Mouse (Mus musculus) neural tube, embryonic 14.5 days (tissue): ENCODE measurements around the gene Grk3. TPM values are rescaled to one million over a fixed set of nuclear protein-coding genes. Genes with fewer than 3 reads are reported as not detected.

ENCODE experiments used
- ATAC-seq: fragments of 200-750 bp; cut with Nextera tagmentation; 2 replicates; pipeline ENCODE4 v1.8.0; 2017; ENCODE audit warnings: low read depth, mild to moderate bottlenecking, moderate TSS enrichment, moderate library complexity
- H3K27ac ChIP-seq: fragments of 300-500 bp; sonication (generic); 2 replicates; pipeline ENCODE4 v1.5.1; 2014; ENCODE audit warnings: low read depth, mild to moderate bottlenecking, control low read depth, low read length, moderate library complexity, mixed read lengths
- H3K27me3 ChIP-seq: fragments of 300-500 bp; sonication (generic); 2 replicates; pipeline ENCODE4 v1.6.1; 2014; ENCODE audit warnings: low read length; ENCODE audit not compliant: control insufficient read depth, insufficient read depth
- H3K36me3 ChIP-seq: fragments of 300-500 bp; sonication (generic); 2 replicates; pipeline ENCODE4 v1.6.1; 2014; ENCODE audit warnings: low read length, mixed read lengths; ENCODE audit not compliant: control insufficient read depth, insufficient read depth
- H3K4me1 ChIP-seq: fragments of 300-500 bp; sonication (generic); 2 replicates; pipeline ENCODE4 v1.6.1; 2014; ENCODE audit warnings: low read length; ENCODE audit not compliant: control insufficient read depth, insufficient read depth
- H3K4me2 ChIP-seq: fragments of 300-500 bp; sonication (generic); 2 replicates; pipeline ENCODE4 v1.6.1; 2014; ENCODE audit warnings: mild to moderate bottlenecking, low read depth, low read length, control low read depth
- H3K4me3 ChIP-seq: fragments of 300-500 bp; sonication (generic); 2 replicates; pipeline ENCODE4 v1.5.1; 2014; ENCODE audit warnings: low read depth, low read length, control low read depth, mixed read lengths
- H3K9ac ChIP-seq: fragments of 300-500 bp; sonication (generic); replicated peaks from 2 replicates; pipeline ENCODE4 v1.6.1; 2014; ENCODE audit warnings: low read depth, mild to moderate bottlenecking, control low read depth, low read length, mixed read lengths
- H3K9me3 ChIP-seq: fragments of 300-500 bp; sonication (generic); 2 replicates; pipeline ENCODE4 v1.6.1; 2016; ENCODE audit warnings: low read length; ENCODE audit not compliant: control insufficient read depth
- WGBS: fragments of 180-500 bp; shearing (Covaris S2); extraction: QIAGEN DNeasy Blood & Tissue Kit; methylation state at CpG from one replicate; pipeline ENCODE4 v1.1.7; 2014; 5-methylcytosine and 5-hydroxymethylcytosine counted together
- polyA plus RNA-seq: library from polyadenylated mRNA; unstranded; fragments of >200 nt; fragmentation: Nextera tagmentation; extraction: Ambion mirVana; gene quantifications from 2 replicates; pipeline ENCODE4 v1.2.1, GENCODE M21; 2014

Grk3 gene
- polyA plus RNA-seq, 1 experiment from 2014 or later: 26.6 TPM

DNA sequence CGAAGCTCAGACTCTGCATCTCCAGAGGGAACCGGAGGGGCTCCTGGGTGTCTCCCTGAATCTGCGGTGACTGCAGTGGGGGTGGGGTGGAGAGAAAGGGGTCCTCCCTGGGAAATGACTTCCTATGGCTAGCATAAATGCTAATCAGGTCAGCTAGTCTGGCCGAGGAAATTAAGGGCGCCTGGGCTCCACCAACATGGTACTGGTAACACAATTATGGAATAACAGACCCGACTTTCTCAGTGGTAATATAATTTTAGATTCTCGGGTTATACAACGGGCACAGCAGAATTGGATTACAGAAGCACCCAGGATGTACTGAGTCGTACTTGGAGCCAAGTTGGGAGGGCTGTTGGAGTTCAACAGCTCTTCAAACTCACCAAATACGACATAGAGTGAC lies 79.0 kb downstream of the Grk3 start:
- 87% methylated on average over 10 of the region's 10 CpGs for WGBS
- Histone ChIP-seq H3K4me2 (no peak overlapping the region), H3K27ac (no peak overlapping the region), H3K27me3 (no peaks in the 10 kb centered on the region), H3K9ac (no peak overlapping the region), H3K9me3 (no peaks in the 10 kb centered on the region), H3K4me1 (0 out of 2 replicates have a peak, but pooled peaks cover 4% of the 10 kb centered on the region), H3K36me3 (peaks cover 3% of the 10 kb centered on the region; the same call in 1 of the 2 replicates), H3K4me3 (no peak overlapping the region)
- no peak for ATAC-seq

DNA sequence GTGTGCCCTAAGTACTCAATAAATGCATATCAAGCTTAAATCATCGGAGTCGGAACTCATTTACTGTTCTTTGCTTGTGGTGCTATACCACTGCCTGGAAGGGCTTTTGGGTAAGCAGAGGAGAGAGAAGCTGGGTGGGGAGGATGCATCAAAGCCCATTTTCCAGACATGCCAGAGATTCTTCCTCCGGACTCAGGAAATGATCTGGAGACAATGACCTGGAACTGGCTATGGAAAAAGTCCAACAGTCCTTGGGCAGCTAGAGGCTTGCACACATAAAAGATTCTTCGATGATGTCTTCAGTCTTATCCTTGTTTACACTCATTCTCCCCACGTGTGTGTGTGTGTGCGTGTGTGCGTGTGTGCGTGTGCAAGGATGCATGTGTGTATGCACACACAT lies 80.2 kb downstream of the Grk3 start:
- Histone ChIP-seq H3K36me3 (no peaks in the 10 kb centered on the region), H3K9me3 (no peaks in the 10 kb centered on the region), H3K4me1 (0 out of 2 replicates have a peak, but pooled peaks cover 4% of the 10 kb centered on the region), H3K27ac (no peak overlapping the region), H3K9ac (no peak overlapping the region), H3K27me3 (no peaks in the 10 kb centered on the region), H3K4me2 (no peak overlapping the region), H3K4me3 (no peak overlapping the region)
- no peak for ATAC-seq
- 95% methylated on average over 8 of the region's 8 CpGs for WGBS

DNA sequence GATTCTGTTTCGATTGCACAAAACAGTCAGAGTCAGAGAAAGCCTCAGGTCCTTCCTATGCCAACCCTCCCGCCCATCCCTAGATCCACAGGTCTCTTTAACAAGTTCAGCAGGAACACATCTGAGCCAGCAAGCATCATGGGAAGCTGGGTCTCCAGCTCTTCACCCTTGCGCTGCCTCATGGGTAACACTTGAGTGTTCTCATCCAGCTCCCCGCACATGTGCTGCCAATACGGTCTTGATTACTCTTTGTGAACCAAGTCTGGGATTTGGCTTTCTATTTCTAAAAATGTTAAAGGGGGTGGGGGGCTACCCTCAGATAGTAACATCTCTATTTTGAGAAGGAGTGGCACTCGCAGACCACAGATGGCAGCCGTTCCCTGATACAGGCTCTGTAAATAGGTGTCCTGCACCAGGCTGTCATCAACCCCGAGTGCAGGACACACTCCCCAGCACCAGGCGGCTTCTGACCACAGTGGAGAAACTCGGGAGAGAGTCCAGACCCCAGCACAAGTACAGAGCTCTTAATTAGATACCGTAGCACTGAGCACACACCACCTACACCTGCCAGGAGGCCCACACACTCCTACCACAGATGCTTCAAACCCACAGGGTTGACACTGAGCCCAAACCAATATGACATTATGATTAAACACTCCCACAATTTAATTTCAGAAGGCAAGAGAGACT lies 82.6 kb downstream of the Grk3 start:
- Histone ChIP-seq H3K9ac (no peak overlapping the region), H3K9me3 (no peaks in the 10 kb centered on the region), H3K36me3 (no peaks in the 10 kb centered on the region), H3K4me2 (no peak overlapping the region), H3K4me1 (0 out of 2 replicates have a peak, but pooled peaks cover 4% of the 10 kb centered on the region), H3K4me3 (no peak overlapping the region), H3K27ac (no peak overlapping the region), H3K27me3 (no peaks in the 10 kb centered on the region)
- 86% methylated on average over 11 of the region's 11 CpGs for WGBS
- no peak for ATAC-seq

DNA sequence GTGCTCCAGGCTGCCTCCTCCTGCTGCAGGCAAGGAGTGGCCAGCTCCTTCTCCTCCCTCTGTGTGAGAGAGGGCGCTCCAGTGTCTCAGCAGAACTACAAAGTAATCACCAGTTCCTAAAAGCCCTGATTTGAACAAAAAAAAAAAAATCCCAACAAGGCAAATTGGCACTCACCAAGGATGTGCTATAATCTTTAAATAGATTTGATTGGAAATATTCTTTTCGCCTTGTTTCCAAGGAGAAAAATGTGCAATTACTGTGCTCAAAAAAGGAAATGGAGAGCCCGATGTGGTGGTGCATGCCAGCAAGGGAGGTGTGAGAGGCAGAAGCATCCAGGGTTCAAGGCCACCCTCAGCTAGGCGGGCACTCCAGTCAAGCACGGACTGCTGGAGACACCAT lies 83.7 kb downstream of the Grk3 start:
- Histone ChIP-seq H3K36me3 (no peaks in the 10 kb centered on the region), H3K4me2 (no peak overlapping the region), H3K4me1 (0 out of 2 replicates have a peak, but pooled peaks cover 4% of the 10 kb centered on the region), H3K27ac (no peak overlapping the region), H3K27me3 (no peaks in the 10 kb centered on the region), H3K9me3 (no peaks in the 10 kb centered on the region), H3K9ac (no peak overlapping the region), H3K4me3 (no peak overlapping the region)
- WGBS: 85% methylated on average over 5 of the region's 5 CpGs
- no peak for ATAC-seq

DNA sequence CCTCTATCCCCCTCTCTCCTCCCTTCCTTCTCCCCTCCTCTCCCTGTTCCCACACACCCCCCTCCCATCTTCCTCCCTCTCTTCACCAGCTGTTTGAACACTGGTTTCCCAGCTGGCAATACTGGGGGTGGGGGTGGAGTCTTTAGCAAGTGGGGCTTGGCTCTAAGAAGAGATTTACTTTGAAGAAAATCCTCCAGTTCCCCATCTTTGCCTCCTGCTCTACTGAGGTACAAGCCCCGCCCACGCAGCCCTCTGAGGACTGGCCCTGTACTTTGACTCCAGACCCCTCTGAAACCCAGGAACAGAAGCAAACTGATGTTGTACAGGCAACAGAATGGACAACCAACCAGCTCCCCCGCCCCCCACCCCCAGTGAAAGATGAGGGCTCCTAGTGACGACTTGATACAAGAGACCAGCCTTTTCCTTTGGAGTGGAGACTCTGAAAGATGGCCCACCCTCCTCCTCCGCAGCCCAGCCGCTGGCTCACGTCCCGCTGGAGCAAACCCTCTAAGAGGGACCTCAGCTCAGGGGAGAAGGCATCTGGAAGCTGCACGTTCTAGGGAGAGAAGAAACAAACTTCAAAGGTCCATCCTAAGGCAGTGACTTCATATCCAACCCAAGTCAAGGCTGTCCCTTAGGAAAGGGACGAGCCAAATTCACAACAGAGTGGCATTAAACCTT lies 87.2 kb downstream of the Grk3 start:
- Histone ChIP-seq H3K27me3 (no peaks in the 10 kb centered on the region), H3K4me3 (no peak overlapping the region), H3K9ac (no peak overlapping the region), H3K9me3 (no peaks in the 10 kb centered on the region), H3K36me3 (no peaks in the 10 kb centered on the region), H3K4me2 (no peak overlapping the region), H3K4me1 (no peaks in the 10 kb centered on the region), H3K27ac (no peak overlapping the region)
- ATAC-seq: no peak
- WGBS: 52% methylated on average over 10 of the region's 10 CpGs

DNA sequence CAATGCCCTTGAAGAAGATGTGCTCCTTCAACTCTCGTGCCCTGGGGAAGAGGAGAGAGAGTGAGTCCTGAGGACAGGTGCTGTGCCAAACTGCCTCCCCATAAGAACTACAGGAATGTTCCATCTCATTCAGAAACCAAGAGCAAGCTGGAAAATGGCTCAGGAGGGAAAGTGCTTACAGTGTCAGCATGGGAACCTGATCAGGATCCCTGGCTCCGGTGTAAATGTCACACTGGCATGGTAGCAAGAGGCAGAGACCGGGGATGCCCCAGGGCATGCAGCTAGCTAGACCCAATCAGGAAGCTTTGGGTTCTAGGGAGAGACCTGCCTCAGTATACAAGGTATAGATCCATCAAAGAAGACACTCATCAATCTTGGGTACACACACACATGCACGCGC lies 90.2 kb downstream of the Grk3 start:
- no peak overlapping the region for H3K9ac ChIP-seq
- ATAC-seq: no peak
- 95% methylated on average over 5 of the region's 5 CpGs for WGBS
- no peak overlapping the region for H3K4me3 ChIP-seq
- H3K4me1 ChIP-seq: no peaks in the 10 kb centered on the region
- H3K4me2 ChIP-seq: no peak overlapping the region
- no peak overlapping the region for H3K27ac ChIP-seq
- H3K27me3 ChIP-seq: no peaks in the 10 kb centered on the region
- no peaks in the 10 kb centered on the region for H3K9me3 ChIP-seq
- H3K36me3 ChIP-seq: no peaks in the 10 kb centered on the region

DNA sequence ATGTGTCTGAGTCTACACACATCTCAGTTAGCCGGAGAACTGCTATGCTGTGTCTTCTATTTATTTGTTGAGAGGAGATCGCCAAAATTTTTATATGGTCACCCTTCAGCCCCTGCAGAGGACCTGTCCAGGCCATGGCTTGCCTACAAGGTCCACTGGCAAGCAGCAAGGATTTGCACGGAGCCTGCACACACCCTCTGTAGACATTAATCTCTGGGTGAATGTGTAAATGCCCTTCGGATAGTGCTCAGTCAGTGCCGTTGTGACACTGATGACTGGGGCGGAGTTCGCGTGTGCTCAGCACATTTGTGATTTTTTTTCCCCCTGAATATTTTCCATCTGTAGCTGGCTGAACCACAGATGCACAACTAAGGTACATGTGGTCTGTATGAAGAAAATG lies 90.8 kb downstream of the Grk3 start:
- Histone ChIP-seq H3K9ac (no peak overlapping the region), H3K4me2 (no peak overlapping the region), H3K27me3 (no peaks in the 10 kb centered on the region), H3K4me1 (no peaks in the 10 kb centered on the region), H3K36me3 (no peaks in the 10 kb centered on the region), H3K4me3 (no peak overlapping the region), H3K9me3 (no peaks in the 10 kb centered on the region), H3K27ac (no peak overlapping the region)
- ATAC-seq: no peak
- 82% methylated on average over 8 of the region's 8 CpGs for WGBS

DNA sequence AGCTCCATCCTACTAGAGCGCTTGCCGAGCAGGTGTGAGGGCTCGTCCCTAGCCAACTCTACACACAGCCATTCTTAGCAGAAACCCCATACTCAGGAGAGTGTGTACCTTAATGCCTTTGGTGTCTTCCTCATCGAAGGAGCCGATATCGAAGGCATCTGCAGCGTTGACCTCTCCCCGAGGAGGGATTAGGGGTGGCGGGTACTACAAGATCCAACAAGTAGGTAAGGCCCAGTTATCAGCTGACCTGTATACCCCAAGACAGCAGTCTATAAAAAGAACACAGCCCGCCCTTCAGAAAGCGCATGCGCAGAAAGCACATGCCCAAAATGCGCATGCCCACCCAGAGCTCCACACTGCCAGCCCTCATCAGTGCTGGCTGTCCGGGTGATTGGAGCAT lies 91.8 kb downstream of the Grk3 start:
- Histone ChIP-seq H3K27ac (no peak overlapping the region), H3K9ac (no peak overlapping the region), H3K4me3 (no peak overlapping the region), H3K36me3 (no peaks in the 10 kb centered on the region), H3K4me1 (no peaks in the 10 kb centered on the region), H3K27me3 (no peaks in the 10 kb centered on the region), H3K4me2 (no peak overlapping the region), H3K9me3 (no peaks in the 10 kb centered on the region)
- 98% methylated on average over 14 of the region's 14 CpGs for WGBS
- ATAC-seq: no peak

DNA sequence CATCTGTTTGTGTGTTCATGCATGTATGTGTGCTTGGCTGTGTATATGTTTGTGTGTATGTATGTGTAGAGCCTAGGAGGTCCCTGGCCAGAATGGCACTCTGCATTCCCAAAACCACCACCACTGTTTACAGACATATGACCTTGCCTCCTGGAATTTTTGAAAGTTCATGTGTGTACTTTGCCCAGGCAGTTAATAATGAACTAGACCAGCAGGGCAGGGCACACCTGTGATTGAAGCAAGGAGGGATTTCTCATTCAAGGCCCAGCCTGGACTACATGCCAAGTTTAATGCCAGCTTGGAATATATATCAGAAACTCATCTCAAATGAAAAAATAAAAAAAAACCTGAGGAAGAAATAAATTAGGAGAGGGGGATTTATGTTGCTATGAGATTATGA lies 93.7 kb downstream of the Grk3 start:
- Histone ChIP-seq H3K27ac (no peak overlapping the region), H3K27me3 (no peaks in the 10 kb centered on the region), H3K4me3 (no peak overlapping the region), H3K4me2 (no peak overlapping the region), H3K4me1 (no peaks in the 10 kb centered on the region), H3K36me3 (no peaks in the 10 kb centered on the region), H3K9ac (no peak overlapping the region), H3K9me3 (no peaks in the 10 kb centered on the region)
- ATAC-seq: no peak
